Mouse (Mus musculus) liver, adult 2 months (tissue): ENCODE measurements around the gene Adh1.

Experiments
- CTCF ChIP-seq: fragments of 200-500 bp; IDR thresholded peaks from 2 replicates; pipeline ENCODE4 v1.5.1; 2011; ENCODE audit warnings: low read depth, low read length, control low read depth
- POLR2A ChIP-seq: fragments of 200-500 bp; IDR thresholded peaks from 2 replicates; pipeline ENCODE4 v1.6.1; 2011; ENCODE audit warnings: low read length, control low read depth; ENCODE audit not compliant: insufficient read depth; ENCODE audit errors: extremely low read depth

DNA sequence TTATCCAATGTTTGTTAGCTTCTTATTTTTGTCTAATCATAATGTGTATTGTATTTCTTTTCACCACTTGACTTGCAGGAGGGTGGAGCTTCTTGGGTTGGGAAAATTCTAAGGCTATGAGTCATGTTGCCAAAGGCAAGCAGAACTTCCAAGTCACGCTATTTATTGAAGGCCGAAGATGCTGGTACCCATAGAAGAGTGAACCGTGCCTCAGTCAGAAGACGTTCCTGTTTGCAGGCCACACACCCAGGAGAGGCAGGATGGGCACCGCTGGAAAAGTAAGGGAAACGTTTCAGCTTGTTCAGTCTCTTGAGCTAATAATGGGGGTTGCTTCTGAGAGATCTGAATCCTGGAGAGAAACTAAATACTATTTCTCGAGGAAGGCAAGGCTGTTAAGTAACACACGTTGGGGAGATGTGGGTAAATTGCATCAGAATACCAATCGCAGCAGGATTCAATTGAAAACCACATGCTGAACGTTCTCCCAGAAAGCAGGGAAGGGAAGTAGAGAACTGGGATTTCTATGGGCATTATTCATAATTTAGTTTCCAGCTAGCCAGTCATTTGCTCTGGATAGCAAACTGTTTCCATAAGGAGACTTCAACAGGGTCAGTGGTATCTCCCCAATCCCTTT lies 43.0 kb upstream of the Adh1 start, which contains the start of gene Adh7:
- TF ChIP-seq CTCF (no peak), POLR2A (no peak)
